Mouse (Mus musculus) stomach, postnatal 0 days (tissue): ENCODE results near the gene Chchd5.

Experiments
- CTCF ChIP-seq: IDR thresholded peaks from 2 replicates; pipeline ENCODE4 v1.5.1; 2016; ENCODE audit warnings: antibody characterized with exemption, low read depth, mild to moderate bottlenecking, moderate library complexity
- EP300 ChIP-seq: optimal IDR thresholded peaks from 2 replicates; pipeline ENCODE3; 2016; ENCODE audit warnings: antibody characterized with exemption

- no peak for TF ChIP-seq CTCF
- TF ChIP-seq EP300, result no peak
These were observed 566 bp downstream of the Chchd5 start for GRCm38 (mm10) chr2:129129987-129130545.
